Mouse (Mus musculus): ENCODE measurements around the gene Cyp4a29. TPM values are rescaled to one million over a fixed set of nuclear protein-coding genes. Genes with fewer than 3 reads are reported as not detected.
"Not testable (repeated sequence)": the region's sequence is repeated elsewhere in the genome, so short reads cannot be mapped to it uniquely, and the experiment has no call there.

The Cyp4a29 gene
- not detected in 2 replicates for total RNA-seq (2021)
- long read RNA-seq, experiment 1, result 0 reads
- long read RNA-seq, experiment 2, result 0 reads

GRCm38 (mm10) chr4:115241784-115242183, at the start of gene Cyp4a29:
Gene Cyp4a29 (plus strand): TSS chr4:115242084.
- DNase-seq, result no peak

- not testable (repeated sequence) for DNase-seq
Observed at GRCm38 (mm10) chr4:115232901-115233300, 9.0 kb upstream of the Cyp4a29 start.

DNA sequence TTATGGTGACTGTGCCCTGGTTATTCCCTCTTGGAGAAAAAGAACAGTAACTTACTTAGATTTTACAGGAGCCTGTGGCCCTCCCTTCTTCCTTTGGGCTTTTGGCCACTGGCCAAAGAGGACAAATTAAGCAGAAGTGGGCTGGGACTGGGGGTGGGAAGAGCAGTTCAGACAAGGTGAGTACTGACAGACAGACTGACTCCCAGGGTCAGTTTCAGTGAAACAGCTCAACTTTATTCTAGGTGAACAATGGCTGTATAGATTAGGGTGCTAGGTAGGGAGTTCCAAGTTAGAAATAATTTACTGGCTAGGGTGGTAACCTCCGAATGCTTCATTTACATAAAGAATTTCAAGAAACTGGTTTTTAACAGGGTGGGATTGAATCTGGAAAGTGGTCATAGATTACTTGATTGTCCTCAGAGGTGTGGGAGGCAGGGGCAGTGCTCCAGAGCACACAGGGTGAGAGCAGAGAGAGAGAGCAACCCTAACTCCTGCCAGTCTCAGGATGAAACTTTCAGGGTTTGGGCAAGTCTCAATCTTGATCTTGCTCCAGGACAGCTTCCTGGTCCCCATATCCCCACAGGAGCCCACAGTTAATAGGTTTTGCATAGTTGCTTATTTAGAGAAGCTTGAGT, 5.3 kb upstream of the Cyp4a29 start:
- no peak for DNase-seq

DNA sequence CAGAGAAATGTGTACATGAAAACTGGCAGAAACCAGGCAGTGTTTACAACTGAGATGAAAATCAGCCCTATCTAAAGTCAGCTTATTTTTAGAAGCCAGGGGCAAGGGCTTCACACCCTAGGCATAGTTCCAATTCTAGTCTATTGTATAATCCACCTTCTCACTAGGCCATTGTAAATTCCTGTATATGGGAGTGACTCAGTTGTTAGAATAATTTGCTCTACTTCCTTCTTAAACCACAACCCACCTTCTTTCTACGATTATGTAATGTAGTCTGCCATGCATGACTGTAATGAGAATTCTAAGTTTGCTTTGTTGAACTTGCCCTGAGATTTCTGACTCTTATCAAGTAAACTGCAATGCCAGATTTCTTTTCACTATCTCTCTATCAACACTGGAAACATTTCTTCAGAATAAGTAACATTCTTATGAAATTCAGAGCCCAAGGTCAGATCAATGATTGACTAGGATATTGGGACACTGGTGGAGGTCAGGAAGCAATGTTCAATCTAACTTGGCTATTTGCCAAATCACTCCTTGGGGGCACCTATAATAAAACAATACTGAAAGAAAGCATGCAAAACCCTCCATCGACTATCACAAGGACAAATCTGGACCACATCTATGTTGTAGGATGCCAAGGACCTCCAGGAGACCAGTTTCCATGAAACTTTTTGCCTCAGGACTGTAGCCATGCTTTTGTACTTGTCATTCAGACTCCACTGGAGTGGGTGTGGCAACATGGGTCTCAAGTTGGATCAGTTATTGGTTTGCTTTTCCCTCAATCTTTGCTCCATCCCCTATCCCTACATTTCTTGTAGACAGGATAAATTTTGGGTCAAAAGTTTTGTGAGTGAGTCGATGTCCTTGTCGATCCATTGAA, 23.0 kb downstream of the Cyp4a29 start:
- DNase-seq, result not testable (repeated sequence)

DNA sequence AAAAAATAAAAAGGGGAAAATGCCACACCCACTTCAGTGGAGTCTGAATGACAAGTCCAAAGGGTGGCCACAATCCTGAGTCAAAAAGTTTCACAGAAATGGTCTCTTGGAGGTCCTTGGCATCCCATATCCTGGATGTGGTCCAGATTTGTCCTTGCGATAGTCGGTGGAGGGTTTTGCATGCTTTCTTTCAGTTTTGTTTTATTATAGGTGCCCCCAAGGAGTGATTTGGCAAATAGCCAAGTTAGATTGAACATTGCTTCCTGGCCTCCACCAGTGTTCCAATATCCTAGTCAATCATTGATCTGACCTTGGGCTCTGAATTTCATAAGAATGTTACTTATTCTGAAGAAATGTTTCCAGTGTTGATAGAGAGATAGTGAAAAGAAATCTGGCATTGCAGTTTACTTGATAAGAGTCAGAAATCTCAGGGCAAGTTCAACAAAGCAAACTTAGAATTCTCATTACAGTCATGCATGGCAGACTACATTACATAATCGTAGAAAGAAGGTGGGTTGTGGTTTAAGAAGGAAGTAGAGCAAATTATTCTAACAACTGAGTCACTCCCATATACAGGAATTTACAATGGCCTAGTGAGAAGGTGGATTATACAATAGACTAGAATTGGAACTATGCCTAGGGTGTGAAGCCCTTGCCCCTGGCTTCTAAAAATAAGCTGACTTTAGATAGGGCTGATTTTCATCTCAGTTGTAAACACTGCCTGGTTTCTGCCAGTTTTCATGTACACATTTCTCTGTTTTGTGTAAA, 36.5 kb downstream of the Cyp4a29 start:
- DNase-seq, result not testable (repeated sequence)

DNA sequence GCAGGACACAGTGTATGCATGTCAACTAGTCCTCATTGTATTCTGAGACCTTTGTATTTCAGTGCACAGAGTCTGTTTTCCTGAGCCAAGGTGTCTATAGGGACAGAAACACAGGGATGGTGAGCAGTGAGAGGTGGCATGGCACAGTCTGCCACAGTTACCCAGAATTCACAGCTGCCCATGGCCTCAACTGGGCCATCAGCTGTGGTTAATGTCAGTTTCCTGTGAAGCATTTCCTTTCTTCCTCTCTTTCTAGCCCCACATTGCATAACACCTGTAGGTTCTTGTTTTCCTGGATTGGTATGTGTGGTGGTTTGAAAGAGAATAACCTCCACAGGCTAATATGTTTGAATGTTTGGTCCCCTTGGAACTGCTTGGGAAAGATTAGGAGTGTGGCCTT, 38.5 kb downstream of the Cyp4a29 start:
- no peak for DNase-seq

DNA sequence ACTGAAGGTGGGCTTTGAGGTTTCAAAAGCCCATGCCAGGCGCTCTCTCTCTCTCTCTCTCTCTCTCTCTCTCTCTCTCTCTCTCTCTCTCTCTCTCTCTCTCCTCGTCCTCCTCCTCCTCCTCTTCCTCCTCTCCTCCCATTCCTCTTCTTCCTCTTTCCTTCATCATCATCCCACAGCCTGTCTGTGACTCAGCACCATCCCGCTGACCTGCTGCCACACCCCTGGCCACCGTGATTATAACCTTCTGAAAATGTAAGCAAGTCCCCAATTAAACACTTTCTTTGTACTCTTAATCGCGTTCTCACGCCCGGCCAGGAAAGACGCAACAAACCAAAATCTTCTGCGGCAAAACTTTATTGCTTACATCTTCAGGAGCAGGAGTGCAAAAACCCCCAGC, 38.9 kb downstream of the Cyp4a29 start:
- not testable (repeated sequence) for DNase-seq

DNA sequence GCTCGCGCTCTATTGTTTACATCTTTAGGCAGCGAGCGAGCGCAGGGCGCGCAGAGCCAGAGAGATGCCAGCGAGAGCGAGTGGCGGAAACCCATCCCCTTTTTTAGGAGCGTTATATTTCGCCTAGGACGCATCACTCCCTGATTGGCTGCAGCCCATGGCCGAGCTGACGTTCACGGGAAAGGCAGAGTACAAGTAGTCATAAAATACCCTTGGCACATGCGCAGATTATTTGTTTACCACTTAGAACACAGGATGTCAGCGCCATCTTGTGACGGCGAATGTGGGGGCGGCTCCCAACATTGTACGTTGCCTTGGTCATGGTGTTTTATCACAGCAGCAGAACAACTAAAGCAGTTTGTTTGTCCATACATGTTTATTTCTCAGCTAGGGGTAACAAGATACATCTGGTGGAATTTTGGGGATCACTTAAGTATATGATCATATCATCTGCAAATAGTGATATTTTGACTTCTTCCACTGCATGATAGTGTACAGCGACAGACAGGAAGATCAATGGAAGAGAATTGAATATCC, 39.4 kb downstream of the Cyp4a29 start:
- DNase-seq, result not testable (repeated sequence)

- not testable (repeated sequence) for DNase-seq
Observed at GRCm38 (mm10) chr4:115298746-115299145, 56.9 kb downstream of the Cyp4a29 start, which contains the start of gene Cyp4a12a. Gene Cyp4a12a (plus strand): TSS chr4:115299046.

Other genes with a start within 250 kb of the Cyp4a29 start
- gene Stil, start 241.9 kb upstream of the Cyp4a29 start, total RNA-seq (2021), result 1.9 and 2.3 TPM in 2 replicates
- gene Tal1, start 185.7 kb upstream of the Cyp4a29 start, total RNA-seq (2021), result 5.2 and 7.3 TPM in 2 replicates
- 0.53 and 2.4 TPM in 2 replicates for gene Pdzk1ip1, start 153.4 kb upstream of the Cyp4a29 start, total RNA-seq (2021)
- gene Cyp4x1, start 107.8 kb upstream of the Cyp4a29 start, total RNA-seq (2021), result 0.26 TPM in 1 of 2 replicates, not detected in the other
- gene Cyp4a12a, start 57.0 kb downstream of the Cyp4a29 start, total RNA-seq (2021), result not detected in 2 replicates
- not detected in 2 replicates for gene Cyp4a12b, start 169.5 kb downstream of the Cyp4a29 start, total RNA-seq (2021)
- not detected in 2 replicates for gene Cyp4a30b, start 210.5 kb downstream of the Cyp4a29 start, total RNA-seq (2021)